Mouse (Mus musculus) limb, embryonic 10.5 days (tissue): Measurements from ENCODE around the gene Fiz1. TPM values are rescaled to one million over a fixed set of nuclear protein-coding genes. Genes with fewer than 3 reads are reported as not detected.
A peak's percentile ranks its signal among the peaks of the same experiment; 100 is the strongest.

ENCODE experiments used
- DNase-seq: peaks from one replicate; pipeline ENCODE4 v3.0.0-alpha.2; 2017; ENCODE audit warnings: low spot score
- H3K27ac ChIP-seq: fragments of 300-500 bp; sonication (generic); 2 replicates; pipeline ENCODE4 v1.5.1; 2016; ENCODE audit warnings: mild to moderate bottlenecking
- H3K27me3 ChIP-seq: fragments of 300-500 bp; sonication (generic); 2 replicates; pipeline ENCODE4 v1.6.1; 2016; ENCODE audit warnings: low read depth, mild to moderate bottlenecking; ENCODE audit not compliant: poor library complexity, severe bottlenecking
- H3K36me3 ChIP-seq: fragments of 300-500 bp; sonication (generic); 2 replicates; pipeline ENCODE4 v1.6.1; 2016; ENCODE audit warnings: mild to moderate bottlenecking, moderate library complexity
- H3K4me1 ChIP-seq: fragments of 300-500 bp; sonication (generic); 2 replicates; pipeline ENCODE4 v1.6.1; 2016
- H3K4me3 ChIP-seq: fragments of 300-500 bp; sonication (generic); 2 replicates; pipeline ENCODE4 v1.5.1; 2016; ENCODE audit warnings: mild to moderate bottlenecking, moderate library complexity
- H3K9me3 ChIP-seq: fragments of 300-500 bp; sonication (generic); replicated peaks from 2 replicates; pipeline ENCODE4 v1.6.1; 2016; ENCODE audit warnings: mild to moderate bottlenecking
- WGBS: fragments of 180-500 bp; shearing (Covaris S2); methylation state at CpG from one replicate; pipeline ENCODE4 v1.1.7; 2016; 5-methylcytosine and 5-hydroxymethylcytosine counted together
- polyA plus RNA-seq: library from polyadenylated mRNA; unstranded; fragments of >200 nt; fragmentation: Nextera tagmentation; extraction: Ambion mirVana; gene quantifications from 2 replicates; pipeline ENCODE4 v1.2.1, GENCODE M21; 2016

Fiz1 gene
- polyA plus RNA-seq, 1 experiment from 2014 or later = 68.3 TPM

DNA sequence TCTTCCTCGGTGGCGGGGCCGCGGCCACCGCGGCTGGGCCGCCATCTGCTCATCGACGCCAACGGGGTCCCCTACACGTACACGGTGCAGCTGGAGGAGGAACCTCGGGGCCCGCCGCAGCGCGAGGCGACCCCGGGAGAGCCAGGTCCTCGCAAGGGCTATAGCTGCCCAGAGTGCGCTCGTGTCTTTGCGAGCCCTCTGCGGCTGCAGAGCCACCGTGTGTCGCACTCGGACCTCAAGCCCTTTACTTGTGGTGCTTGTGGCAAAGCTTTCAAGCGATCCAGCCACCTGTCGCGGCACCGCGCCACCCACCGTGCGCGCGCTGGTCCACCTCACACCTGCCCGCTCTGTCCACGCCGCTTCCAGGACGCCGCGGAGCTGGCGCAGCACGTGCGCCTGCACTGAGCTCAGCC lies 38.4 kb upstream of the Fiz1 start:
- no peaks in the 10 kb centered on the region; the same call in 1 of the 2 replicates for H3K9me3 ChIP-seq
- peaks cover 48% of the 10 kb centered on the region for H3K4me1 ChIP-seq
- H3K36me3 ChIP-seq = no peaks in the 10 kb centered on the region
- DNase-seq = peak; percentile 56
- peaks cover 64% of the 10 kb centered on the region for H3K27me3 ChIP-seq
- H3K4me3 ChIP-seq = peak overlapping the region; percentile 92
- WGBS = 4% methylated on average over 45 of the region's 45 CpGs
- peak overlapping the region; percentile 26; the same call in 1 of the 2 replicates for H3K27ac ChIP-seq

DNA sequence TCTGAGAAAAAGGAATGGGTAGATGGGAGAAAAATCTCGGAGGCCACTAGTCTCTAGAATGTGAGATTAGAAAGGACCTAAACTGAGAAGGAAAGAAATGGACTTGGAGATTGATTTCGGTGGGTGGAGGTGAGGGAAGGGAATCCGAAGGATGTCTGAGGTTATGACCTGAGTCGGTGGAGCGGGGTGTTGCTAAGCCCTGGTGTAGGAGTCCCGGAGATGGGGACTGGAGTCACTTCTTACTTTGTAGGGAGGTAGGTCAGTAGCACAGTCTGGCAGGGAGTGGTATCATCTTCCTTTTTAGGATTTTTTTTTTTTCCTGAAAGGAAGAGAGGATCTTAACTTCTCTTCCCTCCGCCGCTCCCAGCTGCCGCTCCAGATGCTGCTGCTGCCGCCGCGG lies 37.9 kb upstream of the Fiz1 start:
- Histone ChIP-seq H3K4me3 (peak overlapping the region; percentile 92), H3K27ac (no peak overlapping the region), H3K9me3 (no peaks in the 10 kb centered on the region; the same call in 1 of the 2 replicates), H3K27me3 (peaks cover 59% of the 10 kb centered on the region), H3K4me1 (peaks cover 46% of the 10 kb centered on the region), H3K36me3 (no peaks in the 10 kb centered on the region)
- no peak for DNase-seq
- 6% methylated on average over 12 of the region's 12 CpGs for WGBS

DNA sequence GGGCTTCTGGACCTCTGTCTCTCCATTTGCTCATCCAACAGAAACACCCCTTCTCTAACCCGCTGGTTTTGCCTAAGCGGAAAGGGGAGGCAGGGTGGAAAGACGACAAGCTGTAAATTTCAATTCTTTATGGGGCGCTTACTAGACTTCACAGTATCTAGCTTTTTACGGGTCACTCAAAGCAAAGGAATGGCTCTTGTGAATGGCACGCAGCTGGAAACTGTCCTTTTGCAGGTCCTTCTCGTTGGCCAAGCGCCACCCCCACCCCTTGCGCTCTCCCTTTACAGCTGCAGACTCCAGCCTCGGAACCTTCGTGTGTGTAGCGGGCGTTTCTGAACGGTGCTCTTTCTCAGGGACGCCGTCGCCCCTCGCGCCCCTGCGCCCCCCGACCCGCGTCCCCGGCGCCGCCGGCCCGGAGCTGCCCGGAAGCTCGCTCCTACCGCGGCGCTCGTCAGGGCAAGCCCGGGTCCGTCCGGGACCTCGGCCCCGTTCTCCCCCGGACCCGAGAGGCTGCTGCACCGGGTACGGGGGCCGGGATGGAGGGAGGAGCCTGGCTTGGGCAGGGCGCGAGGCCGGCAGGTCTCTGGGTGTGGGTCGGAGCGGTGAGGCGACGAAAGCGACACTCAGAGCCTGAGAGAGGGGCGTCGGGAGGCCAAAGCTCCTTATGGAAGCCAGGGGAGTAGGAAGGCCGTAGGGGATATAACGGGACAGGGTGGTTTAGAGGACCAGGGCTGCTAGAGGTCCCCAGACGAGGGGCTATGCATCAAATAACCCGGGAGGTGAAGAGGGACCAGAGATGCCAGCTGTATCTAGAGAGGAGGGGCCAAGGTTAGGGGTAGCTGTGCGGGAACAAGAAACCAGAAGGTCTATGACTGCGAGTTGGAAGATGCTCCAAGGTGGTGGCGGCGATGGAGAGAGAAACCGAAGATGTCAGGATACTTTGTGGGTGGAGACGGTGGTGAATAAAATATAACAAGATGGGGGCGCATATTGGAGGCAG lies 37.0 kb upstream of the Fiz1 start, which contains the start of gene Zfp580:
TSS of gene Zfp580 (plus strand) at position 346 of the 1,000 bp plus-strand sequence.
- DNase-seq = peak; percentile 91
- WGBS = 2% methylated on average over 65 of the region's 65 CpGs
- Histone ChIP-seq H3K9me3 (no peaks in the 10 kb centered on the region), H3K4me3 (peak within 1 kb of the TSS; percentile 92), H3K27me3 (peaks cover 50% of the 10 kb centered on the region), H3K4me1 (peaks cover 37% of the 10 kb centered on the region), H3K27ac (peak within 1 kb of the TSS; percentile 93), H3K36me3 (no peaks in the 10 kb centered on the region)

DNA sequence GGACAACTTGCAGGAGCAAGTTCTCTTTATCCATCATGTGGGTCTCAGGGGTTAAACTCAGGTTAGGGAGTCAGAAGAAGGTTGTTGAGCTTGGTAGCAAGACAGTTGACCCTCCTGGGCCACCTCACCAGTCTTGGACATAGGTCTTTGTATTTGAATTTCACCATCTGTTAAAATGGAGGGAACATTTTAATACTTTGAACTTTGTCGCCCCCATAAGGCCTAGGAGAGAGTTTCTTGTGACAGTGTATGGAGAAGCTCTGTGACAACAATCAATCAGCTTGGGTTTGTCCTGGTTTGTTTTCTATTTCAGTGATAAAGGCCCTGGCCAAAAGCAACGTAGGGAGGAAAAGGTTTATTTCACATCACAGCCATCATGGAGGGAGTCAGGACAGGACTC lies 32.8 kb upstream of the Fiz1 start:
- Histone ChIP-seq H3K27ac (no peak overlapping the region), H3K9me3 (no peaks in the 10 kb centered on the region), H3K4me3 (no peak overlapping the region), H3K27me3 (peaks cover 8% of the 10 kb centered on the region), H3K36me3 (no peaks in the 10 kb centered on the region), H3K4me1 (peaks cover 16% of the 10 kb centered on the region)
- no peak for DNase-seq
- WGBS = 30% methylated on average over 2 of the region's 2 CpGs

DNA sequence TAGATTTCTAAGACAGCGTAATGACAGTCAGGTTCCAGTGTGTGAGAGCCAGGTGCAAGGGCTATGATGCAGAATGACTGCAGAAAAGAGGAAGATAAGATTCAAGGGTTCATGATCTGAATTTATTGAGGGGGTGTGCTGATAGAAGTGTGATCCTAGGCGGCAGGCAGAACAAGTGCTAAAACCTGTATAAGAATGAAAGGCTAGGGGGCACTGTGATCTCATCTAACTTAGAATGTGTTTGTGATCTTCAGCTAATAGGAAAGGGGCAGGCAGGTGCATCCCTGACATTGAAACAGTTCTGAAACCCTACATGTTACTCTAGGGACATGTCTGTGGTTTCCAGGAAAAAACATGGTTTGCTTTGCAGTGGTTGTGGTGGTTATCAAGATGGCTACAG lies 31.6 kb upstream of the Fiz1 start:
- Histone ChIP-seq H3K4me3 (no peak overlapping the region), H3K27ac (no peak overlapping the region), H3K27me3 (no peaks in the 10 kb centered on the region), H3K4me1 (peaks cover 7% of the 10 kb centered on the region), H3K36me3 (peaks cover 4% of the 10 kb centered on the region; the same call in 1 of the 2 replicates), H3K9me3 (no peaks in the 10 kb centered on the region)
- no peak for DNase-seq
- 76% methylated on average over 2 of the region's 2 CpGs for WGBS

DNA sequence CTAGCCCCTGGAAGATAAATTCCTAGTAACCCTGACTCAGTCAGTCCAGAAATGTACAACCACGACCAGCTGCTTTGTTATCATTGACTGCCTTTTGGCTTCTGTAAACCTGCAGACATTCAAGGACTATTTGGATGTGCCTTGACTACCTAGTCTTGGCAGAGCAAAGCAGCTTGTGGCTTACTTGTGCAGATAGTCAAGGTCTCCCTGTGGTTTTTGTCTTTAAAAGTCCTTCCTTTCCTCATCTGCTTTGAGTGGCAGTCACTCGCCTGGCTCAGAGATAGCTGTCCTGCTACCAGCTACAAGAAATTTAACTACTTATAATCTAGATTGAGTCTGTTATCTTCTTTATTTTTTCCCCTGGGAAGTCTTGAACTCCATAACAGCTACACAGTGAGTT lies 30.5 kb upstream of the Fiz1 start:
- peaks cover 5% of the 10 kb centered on the region; the same call in 1 of the 2 replicates for H3K36me3 ChIP-seq
- WGBS = 86% methylated on average over 2 of the region's 2 CpGs

DNA sequence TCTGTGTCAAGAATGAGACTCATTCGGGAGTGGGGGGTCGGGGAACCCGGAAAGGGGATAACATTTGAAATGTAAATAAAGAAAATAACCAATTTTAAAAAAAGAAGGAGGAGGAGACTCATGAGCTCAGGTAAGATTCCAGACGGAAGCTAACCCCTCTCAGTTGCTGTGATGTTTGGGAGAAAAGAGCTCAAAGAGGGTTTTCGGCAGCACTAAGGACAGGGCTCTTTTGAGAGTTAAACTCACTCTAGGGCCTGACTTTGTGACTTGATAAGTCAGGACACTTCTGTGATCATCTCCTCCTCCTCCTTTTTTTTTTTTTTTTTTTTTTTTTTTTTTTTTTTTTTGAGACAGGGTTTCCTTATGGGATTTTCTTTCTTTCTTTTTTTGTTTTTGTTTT lies 24.4 kb upstream of the Fiz1 start:
- H3K9me3 ChIP-seq = 0 out of 2 replicates have a peak, but pooled peaks cover 7% of the 10 kb centered on the region
- H3K36me3 ChIP-seq = peaks cover 33% of the 10 kb centered on the region
- WGBS = 49% methylated on average over 5 of the region's 5 CpGs
- peak overlapping the region; percentile 98 for H3K27ac ChIP-seq
- DNase-seq = no peak
- H3K4me3 ChIP-seq = peak overlapping the region; percentile 81
- peaks cover 4% of the 10 kb centered on the region; the same call in 1 of the 2 replicates for H3K4me1 ChIP-seq
- no peaks in the 10 kb centered on the region for H3K27me3 ChIP-seq

More for the DNA sequence above, 30.5 kb upstream of the Fiz1 start:
- Histone ChIP-seq H3K27ac (no peak overlapping the region), H3K4me1 (no peaks in the 10 kb centered on the region), H3K9me3 (no peaks in the 10 kb centered on the region), H3K4me3 (no peak overlapping the region), H3K27me3 (no peaks in the 10 kb centered on the region)
- DNase-seq = no peak

DNA sequence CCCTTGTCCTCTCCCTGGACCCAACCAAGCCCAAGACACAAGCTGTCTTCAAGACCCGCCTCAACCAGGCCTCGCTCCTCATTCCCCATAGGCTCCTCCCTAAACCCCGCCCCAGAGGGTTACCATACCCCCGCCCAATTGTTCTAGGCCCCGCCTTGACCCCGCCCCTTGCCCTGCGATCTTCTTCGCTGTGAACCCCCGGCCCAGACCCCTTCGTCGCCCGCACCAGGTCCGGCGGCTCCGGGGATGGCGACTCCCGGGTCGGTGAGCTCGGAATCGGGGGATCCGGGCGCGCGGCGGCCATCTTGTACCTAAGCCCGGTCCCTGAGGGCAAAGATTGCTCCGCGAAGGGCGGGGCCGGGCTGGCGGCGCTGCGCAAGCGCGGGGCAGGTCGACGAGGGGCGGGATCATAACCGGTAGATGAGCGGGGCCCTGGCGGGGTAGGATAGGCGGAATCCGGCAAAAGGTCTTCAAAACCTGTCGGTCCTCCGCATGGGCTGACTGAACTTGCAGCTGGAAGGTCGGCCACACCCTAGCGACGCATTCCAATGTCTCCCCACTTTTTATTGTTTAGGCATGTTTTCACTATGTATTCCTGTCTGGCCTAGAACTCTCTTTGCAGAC lies 23.7 kb upstream of the Fiz1 start, which contains the start of gene Zfp784:
TSS of gene Zfp784 (minus strand) at position 338 of the 624 bp plus-strand sequence.
- H3K27me3 ChIP-seq = no peaks in the 10 kb centered on the region
- H3K4me3 ChIP-seq = peak within 1 kb of the TSS; percentile 81
- peak within 1 kb of the TSS; percentile 98 for H3K27ac ChIP-seq
- 0 out of 2 replicates have a peak, but pooled peaks cover 7% of the 10 kb centered on the region for H3K9me3 ChIP-seq
- H3K36me3 ChIP-seq = peaks cover 40% of the 10 kb centered on the region
- WGBS = under 1% methylated on average over 48 of the region's 48 CpGs
- DNase-seq = peak; percentile 93
- H3K4me1 ChIP-seq = peaks cover 4% of the 10 kb centered on the region; the same call in 1 of the 2 replicates

DNA sequence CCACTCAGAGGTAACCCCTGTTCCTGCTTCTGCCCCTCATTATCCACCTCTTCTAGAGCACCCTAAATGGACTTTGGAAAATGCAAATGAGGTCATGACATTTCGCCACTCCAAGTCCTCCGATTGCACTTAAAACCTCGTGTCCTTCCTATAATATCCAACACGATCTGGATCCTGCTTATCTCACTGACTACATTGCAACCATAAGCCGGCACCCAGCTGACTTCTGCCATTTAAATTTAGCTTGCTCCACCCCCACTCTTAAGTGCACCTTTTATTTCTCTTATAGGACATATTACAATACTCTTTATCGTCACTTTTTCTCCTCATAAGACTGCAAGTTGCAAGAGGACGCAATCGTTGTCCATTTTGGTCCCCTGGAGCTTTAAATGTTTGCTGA lies 23.0 kb upstream of the Fiz1 start:
- no peaks in the 10 kb centered on the region for H3K27me3 ChIP-seq
- DNase-seq = no peak
- peak overlapping the region; percentile 81 for H3K4me3 ChIP-seq
- H3K4me1 ChIP-seq = peaks cover 4% of the 10 kb centered on the region; the same call in 1 of the 2 replicates
- H3K36me3 ChIP-seq = peaks cover 48% of the 10 kb centered on the region
- WGBS = 90% methylated on average over 8 of the region's 8 CpGs
- no peak overlapping the region; the same call in 1 of the 2 replicates for H3K27ac ChIP-seq
- 0 out of 2 replicates have a peak, but pooled peaks cover 7% of the 10 kb centered on the region for H3K9me3 ChIP-seq

DNA sequence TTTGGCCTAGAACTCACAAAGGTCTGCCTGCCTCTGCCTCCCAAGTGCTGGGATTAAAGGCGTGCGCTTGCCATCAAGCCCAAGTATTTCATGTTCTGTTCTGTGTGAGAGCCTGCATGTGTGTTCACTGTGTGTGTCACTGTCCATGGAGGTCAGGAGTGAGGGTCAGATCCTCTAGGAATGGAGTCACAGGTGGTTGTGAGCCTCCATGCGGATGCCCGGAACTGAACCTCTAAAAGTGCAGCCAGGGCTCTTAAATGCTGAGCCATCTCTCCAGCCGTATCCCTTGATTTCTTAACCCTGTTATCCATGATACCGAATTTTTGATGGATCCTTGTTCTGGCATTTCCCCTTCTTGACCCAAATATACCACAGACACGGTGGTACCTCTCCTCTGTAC lies 22.5 kb upstream of the Fiz1 start:
- WGBS = 94% methylated on average over 7 of the region's 7 CpGs
- Histone ChIP-seq H3K4me1 (peaks cover 4% of the 10 kb centered on the region; the same call in 1 of the 2 replicates), H3K27me3 (no peaks in the 10 kb centered on the region), H3K36me3 (peaks cover 52% of the 10 kb centered on the region), H3K4me3 (0 out of 2 replicates have a peak overlapping the region, but pooled peaks have one; percentile 15), H3K27ac (no peak overlapping the region), H3K9me3 (peaks cover 11% of the 10 kb centered on the region)
- no peak for DNase-seq

DNA sequence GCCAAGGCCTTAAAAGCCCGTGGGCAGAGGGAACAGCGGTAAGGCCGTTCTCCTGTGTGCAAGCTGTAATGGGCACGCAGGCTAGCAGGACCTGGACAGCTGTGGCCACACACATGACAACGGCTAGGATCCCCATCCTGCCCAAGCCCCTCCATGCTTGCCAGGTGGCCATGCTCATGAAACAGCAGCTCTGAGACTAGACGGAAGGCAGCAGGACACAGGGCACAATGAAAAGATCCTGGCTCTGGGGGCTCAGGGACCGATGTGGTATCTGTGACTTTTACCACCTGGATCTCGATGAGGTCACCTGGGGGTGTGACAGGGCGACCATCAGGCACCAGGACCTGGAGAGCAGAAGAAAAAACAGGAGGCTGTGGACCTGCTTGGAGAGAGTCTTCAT lies 21.6 kb upstream of the Fiz1 start:
- peaks cover 20% of the 10 kb centered on the region for H3K9me3 ChIP-seq
- peaks cover 58% of the 10 kb centered on the region for H3K36me3 ChIP-seq
- no peak overlapping the region for H3K4me3 ChIP-seq
- 95% methylated on average over 9 of the region's 9 CpGs for WGBS
- no peaks in the 10 kb centered on the region for H3K27me3 ChIP-seq
- H3K4me1 ChIP-seq = peaks cover 4% of the 10 kb centered on the region; the same call in 1 of the 2 replicates
- no peak overlapping the region for H3K27ac ChIP-seq
- DNase-seq = no peak

DNA sequence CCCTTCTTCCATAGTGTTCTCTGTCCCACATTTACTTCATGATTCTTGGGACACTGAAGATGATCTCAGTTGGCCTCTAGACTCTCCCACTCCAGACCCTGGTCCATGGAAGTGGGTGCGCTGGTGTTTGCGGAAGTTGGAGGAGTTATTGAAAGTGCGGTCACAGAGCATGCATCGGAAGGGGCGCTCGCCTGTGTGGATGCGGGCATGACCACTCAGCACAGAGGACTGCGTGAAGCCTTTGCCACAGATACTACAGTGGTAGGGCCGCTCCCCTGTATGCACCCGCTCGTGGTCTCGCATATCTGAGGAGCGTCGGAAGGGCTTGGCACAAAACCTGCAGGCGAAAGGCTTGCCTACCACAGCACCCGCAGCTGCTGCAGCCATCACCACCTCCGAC lies 21.1 kb upstream of the Fiz1 start:
- Histone ChIP-seq H3K27me3 (peaks cover 2% of the 10 kb centered on the region; the same call in 1 of the 2 replicates), H3K36me3 (peaks cover 62% of the 10 kb centered on the region), H3K9me3 (peaks cover 25% of the 10 kb centered on the region), H3K4me1 (peaks cover 4% of the 10 kb centered on the region; the same call in 1 of the 2 replicates), H3K27ac (no peak overlapping the region), H3K4me3 (no peak overlapping the region)
- no peak for DNase-seq
- 96% methylated on average over 17 of the region's 17 CpGs for WGBS
